Mouse (Mus musculus): ENCODE measurements at regions not wholly inside any gene's neighbourhood (a gene's known extent, or its start where the extent isn't known, plus 50 kb on each side); places are given as distances from the start of the nearest gene placed in this dataset.

- Histone ChIP-seq H3K4me1 (ENCODE audit: control insufficient read depth, insufficient read depth, low read length) (no peaks in the 10 kb centered on the region), H3K4me3 (replicated peaks; ENCODE audit: control insufficient read depth, low read depth, low read length) (no peak overlapping the region), H3K27ac (ENCODE audit: control insufficient read depth, insufficient read depth, low read depth, low read length, poor library complexity) (no peak overlapping the region)
- TF ChIP-seq POLR2A (IDR thresholded peaks at IDR 0.05; ENCODE audit: borderline replicate concordance, control insufficient read depth, low read depth, low read length) (no peak), CTCF (IDR thresholded peaks at IDR 0.05; ENCODE audit: control insufficient read depth, insufficient read depth, low read length) (no peak)
- 83% methylated on average over 20 of the region's 20 CpGs for WGBS
Measured at GRCm38 (mm10) chr13:44055573-44056491, 271.3 kb downstream of the Cd83 start.

- TF ChIP-seq CTCF (IDR thresholded peaks at IDR 0.05; ENCODE audit: control insufficient read depth, insufficient read depth, low read length) (no peak), POLR2A (IDR thresholded peaks at IDR 0.05; ENCODE audit: borderline replicate concordance, control insufficient read depth, low read depth, low read length) (no peak)
- Histone ChIP-seq H3K4me3 (replicated peaks; ENCODE audit: control insufficient read depth, low read depth, low read length) (no peak overlapping the region), H3K27ac (ENCODE audit: control insufficient read depth, insufficient read depth, low read depth, low read length, poor library complexity) (no peak overlapping the region), H3K4me1 (ENCODE audit: control insufficient read depth, insufficient read depth, low read length) (no peaks in the 10 kb centered on the region)
- WGBS = 82% methylated on average over 9 of the region's 9 CpGs
Measured at GRCm38 (mm10) chr13:44056716-44057115, 272.1 kb downstream of the Cd83 start.

GRCm38 (mm10) chr13:44057542-44057941 lies 273.0 kb downstream of the Cd83 start:
- TF ChIP-seq CTCF (IDR thresholded peaks at IDR 0.05; ENCODE audit: control insufficient read depth, insufficient read depth, low read length) = no peak
- TF ChIP-seq POLR2A (IDR thresholded peaks at IDR 0.05; ENCODE audit: borderline replicate concordance, control insufficient read depth, low read depth, low read length) = no peak
- no peak overlapping the region for H3K4me3 ChIP-seq (replicated peaks; ENCODE audit: control insufficient read depth, low read depth, low read length)
- no peaks in the 10 kb centered on the region; the same call in 1 of the 2 replicates for H3K4me1 ChIP-seq (ENCODE audit: control insufficient read depth, insufficient read depth, low read length)
- H3K27ac ChIP-seq (ENCODE audit: control insufficient read depth, insufficient read depth, low read depth, low read length, poor library complexity) = no peak overlapping the region
- 63% methylated on average over 5 of the region's 5 CpGs for WGBS

GRCm38 (mm10) chr13:44058277-44058676 lies 273.7 kb downstream of the Cd83 start:
- Histone ChIP-seq H3K27ac (ENCODE audit: control insufficient read depth, insufficient read depth, low read depth, low read length, poor library complexity) (no peak overlapping the region), H3K4me3 (replicated peaks; ENCODE audit: control insufficient read depth, low read depth, low read length) (no peak overlapping the region), H3K4me1 (ENCODE audit: control insufficient read depth, insufficient read depth, low read length) (no peaks in the 10 kb centered on the region; the same call in 1 of the 2 replicates)
- WGBS = 74% methylated on average over 2 of the region's 2 CpGs
- TF ChIP-seq POLR2A (IDR thresholded peaks at IDR 0.05; ENCODE audit: borderline replicate concordance, control insufficient read depth, low read depth, low read length) (no peak), CTCF (IDR thresholded peaks at IDR 0.05; ENCODE audit: control insufficient read depth, insufficient read depth, low read length) (no peak)

GRCm38 (mm10) chr13:44059436-44059835 lies 274.9 kb downstream of the Cd83 start:
- TF ChIP-seq POLR2A (IDR thresholded peaks at IDR 0.05; ENCODE audit: borderline replicate concordance, control insufficient read depth, low read depth, low read length) = no peak
- TF ChIP-seq CTCF (IDR thresholded peaks at IDR 0.05; ENCODE audit: control insufficient read depth, insufficient read depth, low read length) = no peak
- 35% methylated on average over 8 of the region's 8 CpGs for WGBS
- peaks cover 4% of the 10 kb centered on the region; the same call in 1 of the 2 replicates for H3K4me1 ChIP-seq (ENCODE audit: control insufficient read depth, insufficient read depth, low read length)

GRCm38 (mm10) chr13:44061286-44061685 lies 276.7 kb downstream of the Cd83 start:
- no peak for TF ChIP-seq POLR2A (IDR thresholded peaks at IDR 0.05; ENCODE audit: borderline replicate concordance, control insufficient read depth, low read depth, low read length)
- Histone ChIP-seq H3K4me1 (ENCODE audit: control insufficient read depth, insufficient read depth, low read length) (peaks cover 4% of the 10 kb centered on the region; the same call in 1 of the 2 replicates), H3K4me3 (replicated peaks; ENCODE audit: control insufficient read depth, low read depth, low read length) (no peak overlapping the region), H3K27ac (ENCODE audit: control insufficient read depth, insufficient read depth, low read depth, low read length, poor library complexity) (no peak overlapping the region)
- WGBS = 57% methylated on average over 4 of the region's 4 CpGs

More at GRCm38 (mm10) chr13:44059436-44059835, 274.9 kb downstream of the Cd83 start:
- H3K4me3 ChIP-seq (replicated peaks; ENCODE audit: control insufficient read depth, low read depth, low read length) = no peak overlapping the region
- H3K27ac ChIP-seq (ENCODE audit: control insufficient read depth, insufficient read depth, low read depth, low read length, poor library complexity) = no peak overlapping the region

DNA sequence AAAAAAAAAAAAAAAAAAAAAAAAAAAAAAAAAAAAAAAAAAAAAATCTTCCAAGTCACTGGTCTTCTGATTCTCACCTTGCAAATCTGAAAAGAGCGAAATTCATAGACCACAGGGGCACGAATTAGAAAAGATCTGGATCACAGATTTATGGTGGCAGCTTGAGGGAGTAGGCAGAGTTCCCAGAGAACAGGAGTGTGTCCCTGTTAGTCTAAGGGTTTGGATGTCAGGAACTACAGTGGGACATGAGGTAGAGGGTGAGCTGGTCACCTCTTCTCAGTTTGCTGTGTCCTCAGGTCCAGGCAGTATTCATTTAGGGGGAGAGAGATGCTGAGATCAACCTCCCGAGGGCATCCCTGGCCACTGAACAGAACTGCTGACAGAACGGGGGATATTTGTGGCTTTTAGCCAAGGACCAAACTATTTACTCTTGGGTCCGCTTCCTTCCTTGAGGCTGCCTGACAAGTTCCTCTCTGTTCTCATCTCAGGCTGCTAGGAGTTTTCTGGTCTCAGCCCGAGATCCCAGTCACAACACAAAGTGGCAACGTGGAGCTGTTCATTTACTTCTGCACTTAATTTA lies 277.2 kb downstream of the Cd83 start:
- no peak overlapping the region for H3K27ac ChIP-seq (ENCODE audit: control insufficient read depth, insufficient read depth, low read depth, low read length, poor library complexity)
- WGBS = 10% methylated on average over 7 of the region's 7 CpGs
- H3K4me1 ChIP-seq (ENCODE audit: control insufficient read depth, insufficient read depth, low read length) = peaks cover 4% of the 10 kb centered on the region; the same call in 1 of the 2 replicates
- TF ChIP-seq POLR2A (IDR thresholded peaks at IDR 0.05; ENCODE audit: borderline replicate concordance, control insufficient read depth, low read depth, low read length) = no peak
- no peak for TF ChIP-seq CTCF (IDR thresholded peaks at IDR 0.05; ENCODE audit: control insufficient read depth, insufficient read depth, low read length)
- no peak overlapping the region for H3K4me3 ChIP-seq (replicated peaks; ENCODE audit: control insufficient read depth, low read depth, low read length)

GRCm38 (mm10) chr13:44063317-44063716 lies 278.7 kb downstream of the Cd83 start:
- Histone ChIP-seq H3K27ac (ENCODE audit: control insufficient read depth, insufficient read depth, low read depth, low read length, poor library complexity) (no peak overlapping the region), H3K4me1 (ENCODE audit: control insufficient read depth, insufficient read depth, low read length) (peaks cover 4% of the 10 kb centered on the region), H3K4me3 (replicated peaks; ENCODE audit: control insufficient read depth, low read depth, low read length) (no peak overlapping the region)
- 82% methylated on average over 8 of the region's 8 CpGs for WGBS
- TF ChIP-seq CTCF (IDR thresholded peaks at IDR 0.05; ENCODE audit: control insufficient read depth, insufficient read depth, low read length) (no peak), POLR2A (IDR thresholded peaks at IDR 0.05; ENCODE audit: borderline replicate concordance, control insufficient read depth, low read depth, low read length) (no peak)

Data from bone marrow, adult 2 months (tissue).